Mouse (Mus musculus): Measurements from ENCODE around the gene Ccdc152. TPM values are rescaled to one million over a fixed set of nuclear protein-coding genes. Genes with fewer than 3 reads are reported as not detected.

Ccdc152 gene
- polyA plus RNA-seq, 1 experiment = not detected

DNA sequence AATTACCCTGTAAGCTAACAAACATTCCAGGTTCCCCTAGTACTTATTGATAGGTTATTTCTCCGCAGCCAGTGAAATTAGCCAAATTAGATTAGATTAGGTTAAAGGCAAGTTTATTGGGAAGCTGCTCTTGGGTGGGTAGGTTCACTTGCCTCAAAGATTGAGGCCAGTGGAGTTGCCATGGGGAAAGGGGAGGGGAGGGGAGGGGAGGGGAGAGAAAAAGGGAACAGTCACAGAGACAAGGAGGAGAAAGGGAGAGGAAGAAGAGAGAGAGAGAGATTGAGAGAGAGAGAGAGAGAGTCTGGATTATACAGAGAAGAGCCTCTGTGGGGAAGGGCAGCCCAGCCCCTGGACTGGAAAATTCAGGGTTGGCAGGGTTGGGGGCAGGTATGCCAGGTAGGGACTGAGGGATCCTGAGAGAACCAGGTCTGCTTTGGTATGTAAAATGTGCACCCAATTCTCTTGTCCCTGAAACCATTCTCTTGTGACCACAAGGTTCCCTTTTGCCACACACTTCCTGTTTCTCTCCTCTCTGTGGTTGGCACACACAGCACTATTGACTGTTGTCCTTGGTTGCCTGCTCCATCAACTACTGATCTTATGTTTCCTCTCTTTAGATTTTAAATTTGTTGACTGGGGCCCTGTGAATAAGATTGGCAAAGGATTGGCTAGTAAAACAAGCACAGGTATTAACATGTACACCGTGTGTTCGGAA is 69.3 kb downstream of the Ccdc152 start:
- Histone ChIP-seq H3K79me2 (ENCODE audit: control insufficient read depth, insufficient read depth) (no peaks in the 10 kb centered on the region), H3K27me3 (ENCODE audit: control insufficient read depth, insufficient read depth, insufficient read length) (no peaks in the 10 kb centered on the region), H3K4me3 (ENCODE audit: insufficient read depth, poor library complexity, severe bottlenecking) (no peak overlapping the region), H3ac (ENCODE audit: control insufficient read depth, insufficient read length, low read depth) (no peak overlapping the region), H3K36me3 (ENCODE audit: control insufficient read depth, insufficient read depth) (no peaks in the 10 kb centered on the region), H3K79me3 (ENCODE audit: low read depth) (no peaks in the 10 kb centered on the region)
- no peak for TF ChIP-seq CEBPB (IDR thresholded peaks at IDR 0.05; ENCODE audit: low read depth)
- no peak for TF ChIP-seq MYOG (IDR thresholded peaks at IDR 0.05; ENCODE audit: control insufficient read depth, extremely low read depth, insufficient read length)
- no peak for TF ChIP-seq MAX (IDR thresholded peaks at IDR 0.05)
- TF ChIP-seq USF1 (IDR thresholded peaks at IDR 0.05; ENCODE audit: low read depth) = no peak
- no peak for TF ChIP-seq MYOD1 (IDR thresholded peaks at IDR 0.05; ENCODE audit: control insufficient read depth, insufficient read length, low read depth)
- TF ChIP-seq FOSL1 (IDR thresholded peaks at IDR 0.05; ENCODE audit: insufficient read depth, low read length, poor library complexity, severe bottlenecking) = no peak
- no peak for TF ChIP-seq CTCF (IDR thresholded peaks at IDR 0.05; ENCODE audit: control insufficient read depth, insufficient read depth, insufficient read length)

DNA sequence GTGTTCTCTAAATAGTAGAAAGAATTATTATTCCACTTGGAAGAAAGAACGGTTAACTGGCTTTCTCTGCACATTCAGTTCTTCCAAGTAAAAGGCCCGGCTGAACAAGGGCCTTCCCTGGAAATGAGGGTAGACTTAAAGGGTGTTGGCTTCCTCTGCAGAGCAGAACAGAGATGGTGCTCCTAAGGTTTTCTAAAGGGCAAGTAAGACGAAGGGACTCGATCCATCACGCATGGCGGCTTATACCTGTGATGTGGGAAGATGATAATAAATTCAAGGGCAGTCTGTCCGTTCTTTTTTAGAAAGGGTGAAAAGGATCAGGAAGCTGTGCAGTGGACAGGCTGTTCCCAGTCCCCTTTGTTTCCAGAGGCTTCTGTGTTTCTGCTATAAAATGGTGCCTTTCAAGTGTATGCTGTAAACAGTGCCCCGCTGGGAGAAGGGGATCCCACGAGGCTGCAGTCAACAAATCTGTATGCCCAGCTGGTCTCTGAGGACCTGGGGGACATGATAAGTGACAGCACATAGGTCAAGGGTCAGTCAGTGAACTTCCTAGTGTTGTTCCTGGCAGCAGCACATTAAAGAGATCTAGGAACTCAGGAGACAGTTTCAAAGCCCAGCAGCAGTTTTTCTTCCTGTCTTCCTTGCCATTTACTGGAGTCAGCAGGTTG is 71.0 kb downstream of the Ccdc152 start:
- Histone ChIP-seq H3K79me3 (ENCODE audit: low read depth) (no peaks in the 10 kb centered on the region), H3K27me3 (ENCODE audit: control insufficient read depth, insufficient read depth, insufficient read length) (no peaks in the 10 kb centered on the region), H3K79me2 (ENCODE audit: control insufficient read depth, insufficient read depth) (no peaks in the 10 kb centered on the region), H3ac (ENCODE audit: control insufficient read depth, insufficient read length, low read depth) (no peak overlapping the region), H3K4me3 (ENCODE audit: insufficient read depth, poor library complexity, severe bottlenecking) (no peak overlapping the region), H3K36me3 (ENCODE audit: control insufficient read depth, insufficient read depth) (no peaks in the 10 kb centered on the region)
- TF ChIP-seq MYOG (IDR thresholded peaks at IDR 0.05; ENCODE audit: control insufficient read depth, extremely low read depth, insufficient read length) = no peak

DNA sequence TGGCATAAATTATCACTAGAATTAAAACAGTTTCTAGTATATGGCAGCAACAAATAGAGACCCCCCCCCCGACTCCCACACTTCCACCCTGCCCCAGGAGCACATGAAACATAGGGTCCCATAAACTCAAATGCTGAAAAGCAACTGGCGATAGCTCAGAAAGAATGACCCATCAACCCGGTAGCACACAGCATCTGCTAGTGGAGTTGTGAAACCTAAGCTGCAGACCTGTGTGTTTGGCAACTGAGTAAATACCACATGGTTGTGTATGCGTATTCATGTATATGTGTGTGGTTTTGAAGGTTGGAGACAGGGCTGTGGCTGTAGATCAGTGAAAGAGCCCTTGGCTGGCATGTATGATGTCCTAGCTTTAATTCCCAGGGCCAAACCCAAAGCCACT is 72.3 kb downstream of the Ccdc152 start:
- Histone ChIP-seq H3K36me3 (ENCODE audit: control insufficient read depth, insufficient read depth) (no peaks in the 10 kb centered on the region), H3K4me3 (ENCODE audit: insufficient read depth, poor library complexity, severe bottlenecking) (no peak overlapping the region), H3K27me3 (ENCODE audit: control insufficient read depth, insufficient read depth, insufficient read length) (no peaks in the 10 kb centered on the region), H3K79me3 (ENCODE audit: low read depth) (no peaks in the 10 kb centered on the region), H3K79me2 (ENCODE audit: control insufficient read depth, insufficient read depth) (no peaks in the 10 kb centered on the region), H3ac (ENCODE audit: control insufficient read depth, insufficient read length, low read depth) (no peak overlapping the region)
- TF ChIP-seq MYOG (IDR thresholded peaks at IDR 0.05; ENCODE audit: control insufficient read depth, extremely low read depth, insufficient read length) = no peak
- TF ChIP-seq USF1 (IDR thresholded peaks at IDR 0.05; ENCODE audit: low read depth) = no peak
- no peak for TF ChIP-seq MAX (IDR thresholded peaks at IDR 0.05)
- no peak for TF ChIP-seq FOSL1 (IDR thresholded peaks at IDR 0.05; ENCODE audit: insufficient read depth, low read length, poor library complexity, severe bottlenecking)
- no peak for TF ChIP-seq CTCF (IDR thresholded peaks at IDR 0.05; ENCODE audit: control insufficient read depth, insufficient read depth, insufficient read length)
- no peak for TF ChIP-seq MYOD1 (IDR thresholded peaks at IDR 0.05; ENCODE audit: control insufficient read depth, insufficient read length, low read depth)
- TF ChIP-seq CEBPB (IDR thresholded peaks at IDR 0.05; ENCODE audit: low read depth) = no peak

Other genes starting within 250 kb of the Ccdc152 start
- 0.41 TPM for gene Selenop, start 35.0 kb downstream of the Ccdc152 start, polyA plus RNA-seq (2012; fragmentation: generic; extraction: Trizol)